Mouse (Mus musculus) kidney, adult 18-20 months (tissue): ENCODE data around the gene Dach1.
A peak's percentile ranks its signal among the peaks of the same experiment; 100 is the strongest.

Experiments
- DNase-seq: peaks from one replicate; pipeline ENCODE4 v3.0.0; 2021

The Dach1 gene

GRCm38 (mm10) chr14:98108764-98109163, 60.8 kb downstream of the Dach1 start:
- no peak for DNase-seq

- DNase-seq: no peak
Observed at GRCm38 (mm10) chr14:98106208-98106607, 63.4 kb downstream of the Dach1 start.

- DNase-seq: no peak
Observed at GRCm38 (mm10) chr14:98104314-98104955, 65.1 kb downstream of the Dach1 start.

GRCm38 (mm10) chr14:98095229-98095628, 74.3 kb downstream of the Dach1 start:
- DNase-seq: no peak

GRCm38 (mm10) chr14:98089246-98089645, 80.3 kb downstream of the Dach1 start:
- no peak for DNase-seq

- no peak for DNase-seq
Observed at GRCm38 (mm10) chr14:98087355-98087754, 82.2 kb downstream of the Dach1 start.

- DNase-seq: no peak
Observed at GRCm38 (mm10) chr14:98086794-98087193, 82.8 kb downstream of the Dach1 start.

GRCm38 (mm10) chr14:98085141-98085540, 84.4 kb downstream of the Dach1 start:
- DNase-seq: no peak

- DNase-seq: no peak
Observed at GRCm38 (mm10) chr14:98084720-98085119, 84.8 kb downstream of the Dach1 start.

GRCm38 (mm10) chr14:98083419-98083818, 86.1 kb downstream of the Dach1 start:
- DNase-seq: no peak

GRCm38 (mm10) chr14:98080014-98080413, 89.6 kb downstream of the Dach1 start:
- no peak for DNase-seq

GRCm38 (mm10) chr14:98077996-98078395, 91.6 kb downstream of the Dach1 start:
- no peak for DNase-seq

- no peak for DNase-seq
Observed at GRCm38 (mm10) chr14:98073421-98074080, 96.0 kb downstream of the Dach1 start.

GRCm38 (mm10) chr14:98072647-98073420, 96.7 kb downstream of the Dach1 start:
- no peak for DNase-seq

GRCm38 (mm10) chr14:98071877-98072276, 97.7 kb downstream of the Dach1 start:
- peak; percentile 16 for DNase-seq

GRCm38 (mm10) chr14:98067273-98067905, 102.2 kb downstream of the Dach1 start:
- no peak for DNase-seq

- DNase-seq: no peak
Observed at GRCm38 (mm10) chr14:98064190-98064589, 105.4 kb downstream of the Dach1 start.

GRCm38 (mm10) chr14:98049329-98049728, 120.2 kb downstream of the Dach1 start:
- DNase-seq: no peak

- no peak for DNase-seq
Observed at GRCm38 (mm10) chr14:98048403-98048802, 121.2 kb downstream of the Dach1 start.

- DNase-seq: no peak
Observed at GRCm38 (mm10) chr14:98047670-98048069, 121.9 kb downstream of the Dach1 start.

- no peak for DNase-seq
Observed at GRCm38 (mm10) chr14:98046960-98047359, 122.6 kb downstream of the Dach1 start.

GRCm38 (mm10) chr14:98038524-98038923, 131.0 kb downstream of the Dach1 start:
- DNase-seq: no peak

GRCm38 (mm10) chr14:98037175-98037574, 132.4 kb downstream of the Dach1 start:
- no peak for DNase-seq
